Mouse (Mus musculus) neural tube, embryonic 12.5 days (tissue): ENCODE results near the gene Nhlh1. TPM values are rescaled to one million over a fixed set of nuclear protein-coding genes. Genes with fewer than 3 reads are reported as not detected.

Experiments used
- ATAC-seq: fragments of 200-750 bp; cut with Nextera tagmentation; 2 replicates; pipeline ENCODE4 v1.8.0; 2017; ENCODE audit warnings: low read depth, mild to moderate bottlenecking, moderate TSS enrichment, moderate library complexity; ENCODE audit not compliant: low FRiP score
- H3K27ac ChIP-seq: fragments of 300-500 bp; sonication (generic); 2 replicates; pipeline ENCODE4 v1.5.1; 2016
- H3K27me3 ChIP-seq: fragments of 300-500 bp; sonication (generic); replicated peaks from 2 replicates; pipeline ENCODE4 v1.6.1; 2016; ENCODE audit warnings: mild to moderate bottlenecking
- H3K36me3 ChIP-seq: fragments of 300-500 bp; sonication (generic); 2 replicates; pipeline ENCODE4 v1.6.1; 2016; ENCODE audit warnings: mild to moderate bottlenecking
- H3K4me1 ChIP-seq: fragments of 300-500 bp; sonication (generic); 2 replicates; pipeline ENCODE4 v1.6.1; 2016
- H3K4me2 ChIP-seq: fragments of 300-500 bp; sonication (generic); replicated peaks from 2 replicates; pipeline ENCODE4 v1.6.1; 2016; ENCODE audit warnings: mild to moderate bottlenecking
- H3K4me3 ChIP-seq: fragments of 300-500 bp; sonication (generic); 2 replicates; pipeline ENCODE4 v1.5.1; 2016
- H3K9ac ChIP-seq: fragments of 300-500 bp; sonication (generic); 2 replicates; pipeline ENCODE4 v1.6.1; 2016; ENCODE audit warnings: mild to moderate bottlenecking
- H3K9me3 ChIP-seq: fragments of 300-500 bp; sonication (generic); 2 replicates; pipeline ENCODE4 v1.6.1; 2016; ENCODE audit warnings: mild to moderate bottlenecking
- WGBS: fragments of 180-500 bp; shearing (Covaris S2); methylation state at CpG from one replicate; pipeline ENCODE4 v1.1.7; 2016; 5-methylcytosine and 5-hydroxymethylcytosine counted together
- polyA plus RNA-seq: library from polyadenylated mRNA; unstranded; fragments of >200 nt; fragmentation: Nextera tagmentation; extraction: Ambion mirVana; gene quantifications from 2 replicates; pipeline ENCODE4 v1.2.1, GENCODE M21; 2016

The Nhlh1 gene
- polyA plus RNA-seq, 1 experiment from 2014 or later = 21.7 TPM

DNA sequence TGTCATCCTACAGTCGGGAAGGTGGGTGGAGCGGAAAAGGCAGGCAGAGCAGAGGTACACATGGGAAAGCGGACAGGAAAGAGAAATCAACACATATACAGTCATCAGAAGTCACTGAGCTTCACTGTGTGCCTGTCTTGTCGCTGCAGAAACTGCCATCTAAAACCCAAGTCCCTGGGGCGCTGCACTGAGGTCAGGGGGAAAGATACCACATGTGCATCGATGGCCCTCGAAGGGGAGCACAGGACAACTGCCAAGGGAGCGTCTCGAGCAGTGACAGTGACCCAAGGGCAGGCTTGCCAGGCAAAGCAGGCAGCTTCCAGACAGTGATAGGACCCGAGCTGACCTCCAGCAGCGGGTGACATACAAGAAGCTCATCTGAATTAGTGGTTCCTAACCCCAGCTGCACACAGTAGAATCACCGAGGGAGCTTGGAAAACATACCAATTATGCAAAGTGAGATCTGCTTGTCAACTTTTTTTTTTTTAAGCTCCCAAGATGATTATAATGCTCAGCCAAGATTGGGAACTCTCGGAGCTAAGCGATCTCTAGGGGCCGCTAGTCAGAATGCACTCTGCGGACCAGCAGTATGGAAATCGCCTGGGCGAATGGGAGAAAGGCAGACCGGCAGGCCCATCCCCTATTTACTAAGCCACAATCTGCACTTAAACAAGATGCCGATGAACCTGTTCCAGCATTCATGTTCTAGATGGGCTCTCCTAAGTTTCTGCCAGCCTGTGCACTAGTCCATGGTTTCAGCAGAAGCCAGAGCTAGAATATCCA lies 47.1 kb downstream of the Nhlh1 start:
- WGBS = 88% methylated on average over 20 of the region's 20 CpGs
- Histone ChIP-seq H3K27me3 (no peaks in the 10 kb centered on the region), H3K4me1 (peaks cover 32% of the 10 kb centered on the region), H3K4me3 (no peak overlapping the region), H3K27ac (no peak overlapping the region), H3K4me2 (no peak overlapping the region), H3K9me3 (no peaks in the 10 kb centered on the region), H3K9ac (no peak overlapping the region), H3K36me3 (peaks cover 76% of the 10 kb centered on the region)
- no peak for ATAC-seq

DNA sequence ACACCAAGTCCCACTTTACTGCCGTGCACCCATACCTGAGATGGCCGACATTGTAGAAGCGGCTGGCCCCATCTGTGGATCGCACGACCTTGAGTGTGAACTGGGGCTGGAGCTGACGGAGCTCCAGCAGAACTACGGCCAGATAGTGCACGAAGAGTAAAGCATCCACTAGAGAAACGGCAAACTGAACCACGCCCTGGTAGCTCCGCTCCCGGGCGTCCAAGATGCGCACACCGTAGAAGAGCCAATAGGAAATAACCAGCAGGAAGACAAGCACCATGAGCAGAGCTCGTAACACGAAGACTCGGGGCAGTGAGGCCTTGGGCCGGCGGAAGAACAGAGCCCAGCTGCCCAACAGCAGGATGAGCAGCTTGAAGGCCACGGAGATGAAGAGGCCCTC lies 48.0 kb downstream of the Nhlh1 start:
- WGBS = 94% methylated on average over 21 of the region's 21 CpGs
- ATAC-seq = no peak

DNA sequence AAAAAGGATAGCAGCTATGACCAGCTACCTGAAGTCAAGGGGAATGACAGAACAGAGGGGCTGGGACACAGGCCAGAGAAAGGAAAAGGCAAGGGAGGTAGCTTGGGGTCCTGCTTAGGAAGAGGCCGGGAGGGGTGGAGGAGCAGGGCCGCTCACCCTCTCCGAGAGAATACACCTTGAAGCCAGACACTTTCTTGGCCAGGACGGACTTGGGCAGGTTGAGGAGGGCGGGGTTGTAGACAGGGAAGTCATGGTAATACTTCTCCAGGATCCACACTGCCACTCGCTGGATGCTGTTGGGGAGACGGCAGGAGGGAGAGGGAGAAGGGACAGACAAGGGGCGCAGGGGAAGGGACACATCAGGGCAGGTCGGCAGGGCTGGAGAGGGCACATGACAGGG lies 49.0 kb downstream of the Nhlh1 start:
- Histone ChIP-seq H3K36me3 (peaks cover 95% of the 10 kb centered on the region), H3K4me3 (no peak overlapping the region), H3K27ac (no peak overlapping the region), H3K4me1 (peaks cover 13% of the 10 kb centered on the region), H3K4me2 (no peak overlapping the region), H3K9me3 (no peaks in the 10 kb centered on the region), H3K27me3 (no peaks in the 10 kb centered on the region), H3K9ac (no peak overlapping the region)
- no peak for ATAC-seq
- WGBS = 89% methylated on average over 9 of the region's 9 CpGs

More for the DNA sequence above, 48.0 kb downstream of the Nhlh1 start:
- Histone ChIP-seq H3K4me2 (no peak overlapping the region), H3K27me3 (no peaks in the 10 kb centered on the region), H3K27ac (no peak overlapping the region), H3K36me3 (peaks cover 84% of the 10 kb centered on the region), H3K9me3 (no peaks in the 10 kb centered on the region), H3K4me3 (no peak overlapping the region), H3K4me1 (peaks cover 24% of the 10 kb centered on the region), H3K9ac (no peak overlapping the region)

DNA sequence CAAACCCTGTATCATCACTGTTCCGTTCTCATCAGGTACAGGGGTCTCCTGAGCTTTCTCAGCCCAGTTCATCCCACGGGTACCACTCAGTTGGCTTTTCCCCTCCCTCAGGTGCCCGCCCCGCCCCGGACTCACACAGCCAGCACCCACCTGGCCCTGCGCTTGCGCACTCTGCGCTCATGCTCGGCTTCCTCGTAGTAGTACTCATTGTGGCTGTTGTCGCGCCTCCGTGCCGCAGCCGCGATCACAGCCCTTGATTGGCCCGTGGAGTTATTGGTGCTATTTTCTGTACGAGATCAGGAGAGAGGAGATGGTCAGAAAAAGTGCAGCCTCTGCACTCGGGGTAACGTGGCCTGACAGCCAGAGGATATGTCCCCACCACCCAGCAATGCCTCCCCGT lies 49.6 kb downstream of the Nhlh1 start:
- H3K27me3 ChIP-seq = no peaks in the 10 kb centered on the region
- H3K4me1 ChIP-seq = peaks cover 7% of the 10 kb centered on the region
- WGBS = 97% methylated on average over 21 of the region's 21 CpGs
- no peak overlapping the region for H3K4me2 ChIP-seq
- H3K9ac ChIP-seq = no peak overlapping the region
- ATAC-seq = no peak
- no peak overlapping the region for H3K4me3 ChIP-seq
- no peaks in the 10 kb centered on the region for H3K9me3 ChIP-seq
- H3K27ac ChIP-seq = no peak overlapping the region
- peaks cover 95% of the 10 kb centered on the region for H3K36me3 ChIP-seq

Other genes with a start within 250 kb of the Nhlh1 start
- 0.66 and 1.2 TPM in 2 replicates for gene Cd84, start 217.9 kb downstream of the Nhlh1 start, polyA plus RNA-seq
- not detected in 2 replicates for gene Gm10521, start 161.9 kb downstream of the Nhlh1 start, polyA plus RNA-seq
- 0.20 TPM in 1 of 2 replicates, not detected in the other for gene Slamf6, start 140.1 kb downstream of the Nhlh1 start, polyA plus RNA-seq
- 66.0 and 69.7 TPM in 2 replicates for gene Vangl2, start 29.1 kb downstream of the Nhlh1 start, polyA plus RNA-seq
- 216 and 227 TPM in 2 replicates for gene Copa, start 25.0 kb upstream of the Nhlh1 start, polyA plus RNA-seq
- gene Ncstn, start 25.2 kb upstream of the Nhlh1 start, polyA plus RNA-seq = 132 and 137 TPM in 2 replicates
- gene Pex19, start 69.2 kb upstream of the Nhlh1 start, polyA plus RNA-seq = 191 TPM in 2 replicates
- gene Dcaf8, start 90.5 kb upstream of the Nhlh1 start, polyA plus RNA-seq = 127 and 128 TPM in 2 replicates
- 293 and 305 TPM in 2 replicates for gene Pea15a, start 149.2 kb upstream of the Nhlh1 start, polyA plus RNA-seq
- gene Casq1, start 162.3 kb upstream of the Nhlh1 start, polyA plus RNA-seq = 2.1 TPM in 2 replicates
- not detected in 2 replicates for gene Atp1a4, start 200.8 kb upstream of the Nhlh1 start, polyA plus RNA-seq
- 165 and 171 TPM in 2 replicates for gene Igsf8, start 204.1 kb upstream of the Nhlh1 start, polyA plus RNA-seq
- 14.5 and 14.9 TPM in 2 replicates for gene Atp1a2, start 240.5 kb upstream of the Nhlh1 start, polyA plus RNA-seq